Mouse (Mus musculus): Measurements from ENCODE around the gene Coq10a.

- TF ChIP-seq EP300 (IDR thresholded peaks at IDR 0.05; ENCODE audit: low read depth): no peak
- TF ChIP-seq CTCF (IDR thresholded peaks at IDR 0.05; ENCODE audit: low read depth): no peak
These were observed 47.2 kb downstream of the Coq10a start for GRCm38 (mm10) chr10:128321641-128322040.
